Mouse (Mus musculus): ENCODE results near the gene Rtl8b.

DNA sequence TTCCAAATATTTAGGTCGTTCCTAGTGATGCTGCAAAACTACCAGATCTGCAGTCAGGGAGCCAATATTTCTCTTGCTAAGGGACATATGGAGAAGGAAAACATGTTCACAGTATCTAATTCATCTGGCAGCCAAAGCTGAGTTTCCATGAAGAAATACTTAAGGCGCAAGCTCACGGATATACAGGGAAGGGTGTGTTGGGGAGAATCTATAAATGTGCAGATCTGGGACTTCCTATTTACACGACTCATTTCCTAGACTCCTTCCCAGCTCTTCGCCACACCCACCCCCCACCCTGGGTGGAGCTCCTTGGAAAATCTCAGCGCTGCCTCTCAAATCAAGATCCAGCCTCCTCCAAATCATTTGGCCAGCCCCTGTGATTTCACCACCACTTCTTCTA, 24.3 kb downstream of the Rtl8b start:
- TF ChIP-seq GATA1 (IDR thresholded peaks at IDR 0.05; ENCODE audit: borderline replicate concordance, low read length) (no peak), FLI1 (IDR thresholded peaks at IDR 0.05; ENCODE audit: low read length) (no peak)
